Mouse (Mus musculus) embryonic stem cell, embryonic (primary cell): ENCODE data around the gene Cul4b.
"Not testable (repeated sequence)": the region's sequence is repeated elsewhere in the genome, so short reads cannot be mapped to it uniquely, and the experiment has no call there.

Experiments
- CTCF ChIA-PET, 4 experiments: fragments of 300-600 bp in 2 of 4; fragments of 350-600 bp in 2 of 4; sonication (Branson Sonifier 250); formaldehyde crosslinking; loops; one replicate each; lab custom pipeline; 2022; ENCODE audit warnings: inconsistent platforms in 2 of 4; lab: Charles Lee
- POLR2A ChIA-PET, 4 experiments: fragments of 300-600 bp in 2 of 4; fragments of 350-600 bp in 2 of 4; sonication (Branson Sonifier 250); formaldehyde crosslinking; loops; one replicate each; lab custom pipeline; 2022; ENCODE audit warnings: antibody characterized with exemption in 4 of 4, inconsistent platforms in 1 of 4; lab: Charles Lee

Gene Cul4b

GRCm38 (mm10) chrX:38502182-38502581, 73.8 kb downstream of the Cul4b start:
- ChIA-PET POLR2A (interaction anchor here in 3 of 4 experiments (0.6 to 1.6 kb wide), 5 partner anchors 47 to 133 kb away, joined by 3 to 5 read pairs (median 3); partner anchors contain the start of gene C1galt1c1 (in 1 of the 3)), CTCF (interaction anchor here in 3 of 4 experiments (0.6 to 2.5 kb wide), 9 partner anchors 8 to 295 kb away, joined by 3 to 12 read pairs (median 4); no protein-coding TSS in a partner anchor)

GRCm38 (mm10) chrX:38485464-38485863, 90.5 kb downstream of the Cul4b start:
- CTCF ChIA-PET: not testable (repeated sequence)
- POLR2A ChIA-PET: interaction anchor here in 1 of 4 experiments (0.6 kb wide), 1 partner anchor 30 kb away, joined by 6 read pairs; no protein-coding TSS in a partner anchor
